Mouse (Mus musculus): Measurements from ENCODE around the gene Prkab2.

- TF ChIP-seq CTCF (IDR thresholded peaks at IDR 0.05) (peak; percentile 79), EP300 (IDR thresholded peaks at IDR 0.05) (peak; percentile 18; the same call in 1 of the 2 replicates)
These were observed 23.5 kb downstream of the Prkab2 start for GRCm38 (mm10) chr3:97681321-97682158.
